Mouse (Mus musculus): ENCODE measurements around the gene Camkv.

The Camkv gene

GRCm38 (mm10) chr9:107993013-107993412, 57.5 kb downstream of the Camkv start:
- no peak for DNase-seq

DNA sequence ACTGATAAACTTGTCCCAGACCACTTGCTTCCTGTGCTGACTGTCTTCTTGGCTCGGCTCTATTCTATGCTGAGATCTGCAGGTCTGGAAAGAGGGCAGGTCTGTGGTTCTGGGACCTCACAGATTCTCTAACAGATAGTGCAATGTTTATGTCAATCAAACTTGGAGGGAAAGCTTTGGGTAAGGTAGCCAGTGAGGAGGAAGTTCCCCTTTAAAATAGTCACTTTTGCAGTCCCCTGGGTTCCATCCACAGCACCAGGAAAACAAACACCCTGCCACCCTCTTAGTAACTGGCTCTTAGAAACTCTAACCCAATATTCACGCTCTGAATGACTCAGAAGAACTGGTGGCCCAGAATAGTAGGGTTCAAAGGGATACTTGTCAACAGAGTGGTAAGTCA, 59.0 kb downstream of the Camkv start:
- no peak for DNase-seq

DNA sequence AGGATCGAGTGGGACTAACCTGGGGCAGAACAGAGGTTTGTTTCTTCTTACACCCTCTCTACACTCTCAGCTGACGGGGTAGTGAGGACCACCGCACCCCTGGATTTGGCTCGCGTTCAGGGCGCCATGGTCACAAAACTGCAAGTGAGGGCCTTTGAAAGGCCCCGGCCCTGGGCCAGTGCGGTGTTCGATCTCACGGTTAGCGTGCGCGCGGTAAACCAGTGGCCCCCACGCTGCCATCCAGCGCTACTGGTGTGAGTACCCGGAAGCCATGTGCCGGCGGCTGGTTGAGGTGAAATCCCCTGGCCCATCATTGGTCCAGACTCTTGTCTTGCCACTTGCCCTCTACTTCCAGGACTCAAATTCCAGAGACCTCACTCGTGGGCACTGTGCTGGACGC, 60.0 kb downstream of the Camkv start:
- no peak for DNase-seq

DNA sequence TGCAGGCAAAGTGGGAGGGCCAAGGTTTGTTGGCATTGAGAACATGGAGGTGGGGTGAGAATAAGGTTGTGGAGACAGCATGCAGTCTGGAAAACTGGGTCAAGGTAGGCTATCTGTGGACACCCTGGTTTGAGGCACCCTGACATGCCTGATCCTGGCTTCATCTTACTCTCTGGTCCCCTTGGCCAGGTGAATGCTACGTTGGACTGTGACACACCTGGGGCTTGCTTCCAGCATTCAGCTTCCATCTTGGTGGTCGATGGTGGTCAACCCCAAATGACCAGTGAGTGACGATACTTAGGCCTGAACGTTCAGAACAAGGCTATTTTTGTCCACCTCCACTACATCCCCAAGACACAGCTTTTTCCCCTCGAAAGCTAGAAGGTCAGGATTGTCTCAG, 60.6 kb downstream of the Camkv start, which contains the start of gene Gm20662:
Gene Gm20662, plus strand, starts transcription at position 301 of the 400 bp plus-strand sequence.
- no peak for DNase-seq

All from right cerebral cortex, adult 18-20 months (tissue).